Mouse (Mus musculus): ENCODE results near the gene Sun5. TPM values are rescaled to one million over a fixed set of nuclear protein-coding genes. Genes with fewer than 3 reads are reported as not detected.
"Not testable (repeated sequence)": the region's sequence is repeated elsewhere in the genome, so short reads cannot be mapped to it uniquely, and the experiment has no call there.

Sun5 gene
- polyA plus RNA-seq, 1 experiment from 2014 or later = not detected

DNA sequence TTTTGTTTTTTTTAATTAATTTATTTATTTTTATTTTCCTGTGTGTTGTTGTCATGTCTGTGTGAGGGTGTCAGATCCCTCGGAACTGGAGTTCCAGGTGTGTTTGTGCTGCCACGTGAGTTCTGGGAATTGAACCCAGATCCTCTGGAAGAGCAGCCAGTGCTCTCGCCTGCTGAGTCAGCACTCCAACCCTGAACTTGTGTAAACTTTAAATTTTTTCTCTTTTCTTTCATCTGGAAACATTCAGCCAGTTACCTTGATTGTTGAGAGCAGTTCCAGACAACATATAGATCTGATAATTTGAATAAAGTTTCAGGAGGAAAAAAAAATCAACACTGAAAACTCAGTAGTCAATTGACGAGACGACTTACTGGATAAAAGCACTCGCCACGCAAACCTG is 42.2 kb downstream of the Sun5 start:
- no peak overlapping the region for H3K4me2 ChIP-seq (ENCODE audit: low read length)
- H3K27ac ChIP-seq (ENCODE audit: low read depth, low read length) = no peak overlapping the region
- ATAC-seq = no peak

GRCm38 (mm10) chr2:153827171-153827830 is 43.6 kb downstream of the Sun5 start:
- Histone ChIP-seq H3K4me3 (ENCODE audit: low read depth, low read length) (no peak overlapping the region), H3K9ac (ENCODE audit: low read length) (no peak overlapping the region), H3K27me3 (replicated peaks; ENCODE audit: control insufficient read depth, insufficient read depth, low read length) (no peaks in the 10 kb centered on the region), H3K9me3 (replicated peaks; ENCODE audit: control insufficient read depth, low read length) (no peaks in the 10 kb centered on the region), H3K4me2 (ENCODE audit: low read length) (no peak overlapping the region), H3K27ac (ENCODE audit: low read depth, low read length) (no peak overlapping the region), H3K36me3 (ENCODE audit: control insufficient read depth, insufficient read depth, low read length) (no peaks in the 10 kb centered on the region), H3K4me1 (ENCODE audit: control insufficient read depth, insufficient read depth, low read length) (no peaks in the 10 kb centered on the region)
- DNase-seq (ENCODE audit: low spot score) (no peak), ATAC-seq (no peak)
- WGBS = 81% methylated on average over 8 of the region's 8 CpGs

More for the DNA sequence above, 42.2 kb downstream of the Sun5 start:
- Histone ChIP-seq H3K9ac (ENCODE audit: low read length) (no peak overlapping the region), H3K27me3 (replicated peaks; ENCODE audit: control insufficient read depth, insufficient read depth, low read length) (no peaks in the 10 kb centered on the region), H3K4me3 (ENCODE audit: low read depth, low read length) (no peak overlapping the region), H3K4me1 (ENCODE audit: control insufficient read depth, insufficient read depth, low read length) (no peaks in the 10 kb centered on the region), H3K9me3 (replicated peaks; ENCODE audit: control insufficient read depth, low read length) (no peaks in the 10 kb centered on the region), H3K36me3 (ENCODE audit: control insufficient read depth, insufficient read depth, low read length) (no peaks in the 10 kb centered on the region)
- WGBS = 87% methylated on average over 7 of the region's 7 CpGs
- no peak for DNase-seq (ENCODE audit: low spot score)

GRCm38 (mm10) chr2:153825900-153826299 is 45.0 kb downstream of the Sun5 start:
- WGBS = 68% methylated on average over 32 of the region's 32 CpGs
- ATAC-seq; DNase-seq (ENCODE audit: low spot score); H3K4me3 ChIP-seq (ENCODE audit: low read depth, low read length); H3K36me3 ChIP-seq (ENCODE audit: control insufficient read depth, insufficient read depth, low read length); H3K9ac ChIP-seq (ENCODE audit: low read length); H3K4me2 ChIP-seq (ENCODE audit: low read length); H3K27me3 ChIP-seq (replicated peaks; ENCODE audit: control insufficient read depth, insufficient read depth, low read length); H3K27ac ChIP-seq (ENCODE audit: low read depth, low read length); H3K9me3 ChIP-seq (replicated peaks; ENCODE audit: control insufficient read depth, low read length); H3K4me1 ChIP-seq (ENCODE audit: control insufficient read depth, insufficient read depth, low read length): not testable (repeated sequence)

GRCm38 (mm10) chr2:153824593-153824992 is 46.3 kb downstream of the Sun5 start:
- 65% methylated on average over 6 of the region's 6 CpGs for WGBS
- Histone ChIP-seq H3K27me3 (replicated peaks; ENCODE audit: control insufficient read depth, insufficient read depth, low read length) (no peaks in the 10 kb centered on the region), H3K4me1 (ENCODE audit: control insufficient read depth, insufficient read depth, low read length) (no peaks in the 10 kb centered on the region), H3K9me3 (replicated peaks; ENCODE audit: control insufficient read depth, low read length) (no peaks in the 10 kb centered on the region), H3K27ac (ENCODE audit: low read depth, low read length) (no peak overlapping the region), H3K4me3 (ENCODE audit: low read depth, low read length) (no peak overlapping the region), H3K9ac (ENCODE audit: low read length) (no peak overlapping the region), H3K36me3 (ENCODE audit: control insufficient read depth, insufficient read depth, low read length) (no peaks in the 10 kb centered on the region), H3K4me2 (ENCODE audit: low read length) (no peak overlapping the region)
- DNase-seq (ENCODE audit: low spot score) (peak; percentile 56), ATAC-seq (peak; percentile 62)

DNA sequence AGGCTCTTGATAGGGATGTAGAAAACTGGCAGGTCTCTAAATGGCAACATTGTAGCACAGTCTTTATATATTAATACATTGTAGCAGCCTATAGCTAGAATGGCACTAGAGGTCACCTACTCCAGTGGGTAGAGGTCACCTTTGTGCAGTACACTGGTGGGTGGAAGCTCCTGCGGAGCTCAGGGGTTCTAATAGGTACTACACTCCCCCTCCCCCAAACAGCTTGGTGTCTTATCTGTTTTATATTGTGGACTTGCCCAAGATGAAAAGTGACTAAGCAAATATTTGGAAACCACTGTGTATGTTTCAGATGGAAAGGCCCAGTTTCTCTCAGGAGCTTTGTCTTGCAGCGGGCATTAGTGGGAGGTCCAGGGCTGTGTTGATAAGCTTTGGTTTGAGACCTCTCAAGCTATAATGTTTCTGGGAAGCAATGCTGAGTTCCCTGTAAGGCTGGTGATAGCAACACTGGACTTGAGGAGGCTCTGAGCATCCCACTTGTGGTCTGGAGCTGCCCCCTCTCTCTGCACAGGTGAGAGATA is 48.8 kb downstream of the Sun5 start:
- WGBS = 100% methylated on average over 2 of the region's 2 CpGs
- Histone ChIP-seq H3K9ac (ENCODE audit: low read length) (no peak overlapping the region), H3K4me3 (ENCODE audit: low read depth, low read length) (no peak overlapping the region), H3K36me3 (ENCODE audit: control insufficient read depth, insufficient read depth, low read length) (no peaks in the 10 kb centered on the region), H3K27ac (ENCODE audit: low read depth, low read length) (no peak overlapping the region), H3K27me3 (replicated peaks; ENCODE audit: control insufficient read depth, insufficient read depth, low read length) (no peaks in the 10 kb centered on the region), H3K4me2 (ENCODE audit: low read length) (no peak overlapping the region), H3K9me3 (replicated peaks; ENCODE audit: control insufficient read depth, low read length) (no peaks in the 10 kb centered on the region), H3K4me1 (ENCODE audit: control insufficient read depth, insufficient read depth, low read length) (no peaks in the 10 kb centered on the region)
- no peak for DNase-seq (ENCODE audit: low spot score)
- no peak for ATAC-seq

GRCm38 (mm10) chr2:153809921-153810320 is 61.0 kb downstream of the Sun5 start:
- 74% methylated on average over 3 of the region's 3 CpGs for WGBS
- Histone ChIP-seq H3K4me3 (ENCODE audit: low read depth, low read length) (no peak overlapping the region), H3K27me3 (replicated peaks; ENCODE audit: control insufficient read depth, insufficient read depth, low read length) (no peaks in the 10 kb centered on the region), H3K27ac (ENCODE audit: low read depth, low read length) (no peak overlapping the region), H3K9me3 (replicated peaks; ENCODE audit: control insufficient read depth, low read length) (no peaks in the 10 kb centered on the region), H3K36me3 (ENCODE audit: control insufficient read depth, insufficient read depth, low read length) (no peaks in the 10 kb centered on the region), H3K9ac (ENCODE audit: low read length) (no peak overlapping the region), H3K4me2 (ENCODE audit: low read length) (no peak overlapping the region), H3K4me1 (ENCODE audit: control insufficient read depth, insufficient read depth, low read length) (no peaks in the 10 kb centered on the region)
- no peak for DNase-seq (ENCODE audit: low spot score)
- ATAC-seq = no peak

DNA sequence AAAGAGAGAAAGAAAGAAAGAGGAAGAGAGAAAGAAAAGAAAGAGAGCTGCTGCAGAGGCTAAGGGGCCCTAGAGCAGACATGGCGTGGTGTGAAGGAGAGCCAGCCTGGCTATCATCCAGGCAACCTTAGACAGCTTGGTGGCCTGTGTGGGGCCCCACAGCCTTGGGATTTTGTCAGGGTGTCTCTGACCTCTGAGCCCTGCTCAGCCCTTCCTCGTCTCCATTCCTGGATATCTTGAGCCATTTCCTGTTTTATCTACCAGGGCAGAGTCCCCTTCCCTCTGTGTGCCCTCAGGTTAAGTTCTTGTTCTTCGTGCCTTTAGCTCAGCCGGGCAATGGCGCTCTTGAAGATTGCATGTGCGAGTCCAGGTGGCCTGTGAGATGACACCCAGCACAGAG is 62.0 kb downstream of the Sun5 start:
- H3K9me3 ChIP-seq (replicated peaks; ENCODE audit: control insufficient read depth, low read length) = no peaks in the 10 kb centered on the region
- no peak overlapping the region for H3K4me2 ChIP-seq (ENCODE audit: low read length)
- no peaks in the 10 kb centered on the region for H3K36me3 ChIP-seq (ENCODE audit: control insufficient read depth, insufficient read depth, low read length)
- WGBS = 82% methylated on average over 6 of the region's 6 CpGs
- H3K9ac ChIP-seq (ENCODE audit: low read length) = no peak overlapping the region
- no peak overlapping the region for H3K4me3 ChIP-seq (ENCODE audit: low read depth, low read length)
- ATAC-seq = no peak
- no peaks in the 10 kb centered on the region for H3K4me1 ChIP-seq (ENCODE audit: control insufficient read depth, insufficient read depth, low read length)
- H3K27me3 ChIP-seq (replicated peaks; ENCODE audit: control insufficient read depth, insufficient read depth, low read length) = no peaks in the 10 kb centered on the region
- H3K27ac ChIP-seq (ENCODE audit: low read depth, low read length) = no peak overlapping the region
- no peak for DNase-seq (ENCODE audit: low spot score)

DNA sequence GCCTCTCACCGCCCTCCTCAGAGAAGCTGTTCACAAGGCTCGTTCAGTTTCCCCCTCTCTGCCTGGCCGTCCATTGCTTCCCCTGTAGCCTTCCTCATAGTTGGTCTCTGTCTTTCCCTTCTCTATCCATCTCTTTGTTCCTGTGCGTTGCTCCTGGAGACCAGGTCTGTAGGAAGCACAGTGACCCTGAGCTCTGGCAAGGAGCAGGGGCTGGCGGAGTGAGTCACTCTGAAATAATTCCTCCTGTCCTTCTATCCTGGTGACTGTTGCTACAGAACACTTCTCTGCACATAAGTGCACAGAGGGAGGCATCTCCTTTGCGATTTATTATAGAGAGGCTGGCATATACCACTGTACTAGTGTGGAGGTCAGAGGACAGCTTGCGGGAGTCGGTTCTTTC is 62.7 kb downstream of the Sun5 start:
- DNase-seq (ENCODE audit: low spot score) (no peak), ATAC-seq (no peak)
- WGBS = 79% methylated on average over 8 of the region's 8 CpGs
- H3K36me3 ChIP-seq (ENCODE audit: control insufficient read depth, insufficient read depth, low read length) = no peaks in the 10 kb centered on the region
- no peak overlapping the region for H3K4me2 ChIP-seq (ENCODE audit: low read length)
- no peaks in the 10 kb centered on the region for H3K9me3 ChIP-seq (replicated peaks; ENCODE audit: control insufficient read depth, low read length)
- no peak overlapping the region for H3K4me3 ChIP-seq (ENCODE audit: low read depth, low read length)
- no peak overlapping the region for H3K9ac ChIP-seq (ENCODE audit: low read length)
- no peak overlapping the region for H3K27ac ChIP-seq (ENCODE audit: low read depth, low read length)
- no peaks in the 10 kb centered on the region for H3K4me1 ChIP-seq (ENCODE audit: control insufficient read depth, insufficient read depth, low read length)
- no peaks in the 10 kb centered on the region for H3K27me3 ChIP-seq (replicated peaks; ENCODE audit: control insufficient read depth, insufficient read depth, low read length)

- not testable (repeated sequence) for H3K27me3 ChIP-seq (replicated peaks; ENCODE audit: control insufficient read depth, insufficient read depth, low read length); H3K9ac ChIP-seq (ENCODE audit: low read length); H3K9me3 ChIP-seq (replicated peaks; ENCODE audit: control insufficient read depth, low read length); H3K4me3 ChIP-seq (ENCODE audit: low read depth, low read length); H3K4me2 ChIP-seq (ENCODE audit: low read length); ATAC-seq; H3K36me3 ChIP-seq (ENCODE audit: control insufficient read depth, insufficient read depth, low read length); H3K27ac ChIP-seq (ENCODE audit: low read depth, low read length); H3K4me1 ChIP-seq (ENCODE audit: control insufficient read depth, insufficient read depth, low read length)
- peak; percentile 44 for DNase-seq (ENCODE audit: low spot score)
Measured at GRCm38 (mm10) chr2:153807464-153807863, 63.4 kb downstream of the Sun5 start.

Measured in forebrain, embryonic 14.5 days (tissue).